Mouse (Mus musculus) heart, adult 2 months (tissue): ENCODE results near the gene Mark4.

Experiments used
- CTCF ChIP-seq: fragments of 200-600 bp; IDR thresholded peaks from 2 replicates; pipeline ENCODE4 v1.8.1; 2022; ENCODE audit warnings: antibody characterized with exemption, mild to moderate bottlenecking, moderate library complexity
- EP300 ChIP-seq: fragments of 200-500 bp; IDR thresholded peaks from 2 replicates; pipeline ENCODE4 v1.6.1; 2011; ENCODE audit warnings: low read depth, low read length, control low read depth; ENCODE audit not compliant: insufficient read depth
- POLR2A ChIP-seq: fragments of 200-500 bp; IDR thresholded peaks from 2 replicates; pipeline ENCODE4 v1.6.1; 2011; ENCODE audit warnings: mild to moderate bottlenecking, low read depth, low read length, control low read depth; ENCODE audit not compliant: insufficient read depth

DNA sequence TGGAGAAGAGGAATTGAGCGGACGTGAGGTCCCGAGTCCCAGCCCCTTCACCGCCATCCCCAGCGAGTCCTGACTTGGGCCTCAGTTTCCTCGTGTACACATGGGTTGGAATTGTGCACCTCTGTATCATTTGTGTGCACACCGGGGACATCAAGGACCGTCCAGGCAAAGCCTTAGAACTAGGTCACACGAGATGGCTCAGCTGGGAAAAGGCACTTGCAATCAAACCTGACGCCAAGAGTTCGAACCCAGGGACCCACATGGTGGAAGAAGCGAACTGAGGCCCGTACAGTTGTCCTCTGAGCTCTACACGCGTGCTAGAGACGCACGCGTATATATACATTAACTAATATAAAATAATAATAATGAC is 49.0 kb upstream of the Mark4 start:
- TF ChIP-seq CTCF (no peak), POLR2A (no peak), EP300 (no peak)
